Mouse (Mus musculus) midbrain, embryonic 14.5 days (tissue): ENCODE measurements at regions not wholly inside any gene's neighbourhood (a gene's known extent, or its start where the extent isn't known, plus 50 kb on each side); places are given as distances from the start of the nearest gene placed in this dataset.

Experiments used
- ATAC-seq: fragments of 200-750 bp; cut with Nextera tagmentation; 2 replicates; pipeline ENCODE4 v1.8.0; 2017; ENCODE audit warnings: moderate number of reproducible peaks, moderate library complexity; ENCODE audit not compliant: low FRiP score, low TSS enrichment
- DNase-seq: peaks from one replicate; pipeline ENCODE4 v3.0.0-alpha.2; 2015
- H3K27ac ChIP-seq: fragments of 300-500 bp; sonication (generic); replicated peaks from 2 replicates; pipeline ENCODE4 v1.5.1; 2014; ENCODE audit warnings: mild to moderate bottlenecking, low read depth, low read length, moderate library complexity
- H3K27me3 ChIP-seq: fragments of 300-500 bp; sonication (generic); 2 replicates; pipeline ENCODE4 v1.6.1; 2014; ENCODE audit warnings: low read length, control low read depth, mixed read lengths; ENCODE audit not compliant: control insufficient read depth, insufficient read depth
- H3K36me3 ChIP-seq: fragments of 300-500 bp; sonication (generic); 2 replicates; pipeline ENCODE4 v1.6.1; 2014; ENCODE audit warnings: low read length, control low read depth; ENCODE audit not compliant: control insufficient read depth, insufficient read depth
- H3K4me1 ChIP-seq: fragments of 300-500 bp; sonication (generic); 2 replicates; pipeline ENCODE4 v1.6.1; 2014; ENCODE audit warnings: mild to moderate bottlenecking, antibody characterized with exemption, low read length, control low read depth; ENCODE audit not compliant: control insufficient read depth, insufficient read depth
- H3K4me2 ChIP-seq: fragments of 300-500 bp; sonication (generic); 2 replicates; pipeline ENCODE4 v1.6.1; 2014; ENCODE audit warnings: mild to moderate bottlenecking, low read length, moderate library complexity
- H3K4me3 ChIP-seq: fragments of 300-500 bp; sonication (generic); replicated peaks from 2 replicates; pipeline ENCODE4 v1.5.1; 2014; ENCODE audit warnings: low read depth, low read length
- H3K9ac ChIP-seq: fragments of 300-500 bp; sonication (generic); replicated peaks from 2 replicates; pipeline ENCODE4 v1.6.1; 2014; ENCODE audit warnings: mild to moderate bottlenecking, low read length, moderate library complexity
- H3K9me3 ChIP-seq: fragments of 300-500 bp; sonication (generic); 2 replicates; pipeline ENCODE4 v1.6.1; 2016; ENCODE audit warnings: low read length, control low read depth, mixed read lengths; ENCODE audit not compliant: control insufficient read depth
- WGBS: fragments of 180-500 bp; shearing (Covaris S2); extraction: QIAGEN DNeasy Blood & Tissue Kit; methylation state at CpG from one replicate; pipeline ENCODE4 v1.1.7; 2014; 5-methylcytosine and 5-hydroxymethylcytosine counted together

- Histone ChIP-seq H3K9ac (no peak overlapping the region), H3K9me3 (no peaks in the 10 kb centered on the region), H3K36me3 (no peaks in the 10 kb centered on the region), H3K4me1 (no peaks in the 10 kb centered on the region), H3K27ac (no peak overlapping the region), H3K4me3 (no peak overlapping the region), H3K27me3 (no peaks in the 10 kb centered on the region), H3K4me2 (no peak overlapping the region)
- ATAC-seq = no peak
- no peak for DNase-seq
- 87% methylated on average over 2 of the region's 2 CpGs for WGBS
Observed at GRCm38 (mm10) chr13:82317203-82317580, 534.3 kb downstream of the Cetn3 start.

DNA sequence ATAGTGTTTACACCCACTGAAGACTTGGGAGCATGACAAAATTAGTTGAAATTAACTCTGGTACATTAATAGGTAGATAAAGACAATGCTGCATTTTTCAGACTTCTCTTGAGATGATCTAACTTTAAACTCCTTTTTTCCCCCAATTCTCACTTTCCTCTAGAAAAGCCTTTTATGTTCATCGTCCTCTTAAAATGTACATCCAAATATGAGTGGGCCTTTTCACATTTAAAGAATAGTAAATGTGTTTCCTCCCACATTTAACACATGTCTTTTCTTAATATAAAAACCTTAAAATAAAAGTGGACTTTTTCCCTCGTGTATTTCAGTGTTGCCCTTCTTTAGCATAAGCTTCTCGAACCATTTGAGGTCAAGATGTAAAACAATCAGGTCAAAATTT, 535.5 kb downstream of the Cetn3 start:
- ATAC-seq (no peak), DNase-seq (no peak)
- Histone ChIP-seq H3K27me3 (no peaks in the 10 kb centered on the region), H3K36me3 (no peaks in the 10 kb centered on the region), H3K4me3 (no peak overlapping the region), H3K27ac (no peak overlapping the region), H3K4me1 (no peaks in the 10 kb centered on the region), H3K9me3 (no peaks in the 10 kb centered on the region), H3K9ac (no peak overlapping the region), H3K4me2 (no peak overlapping the region)
- WGBS = 87% methylated on average over 3 of the region's 3 CpGs

DNA sequence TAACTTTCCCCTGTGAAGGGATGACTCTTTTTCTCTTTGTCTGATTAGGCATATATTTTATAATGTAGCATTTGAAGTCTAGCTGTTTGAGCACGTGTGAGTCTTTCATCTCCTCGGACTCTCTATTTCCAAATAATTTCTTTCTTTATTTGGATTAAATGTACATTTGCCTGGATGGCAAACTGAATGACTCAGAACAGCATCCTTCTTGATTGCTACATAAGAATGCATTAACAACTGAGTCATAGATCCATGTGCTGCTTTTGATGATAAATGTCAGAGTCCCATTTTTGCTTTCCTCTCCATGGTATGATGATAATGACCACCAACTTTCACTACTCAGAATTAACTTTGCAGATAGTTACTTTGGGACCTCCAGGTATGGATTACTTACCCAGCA, 571.5 kb downstream of the Cetn3 start:
- WGBS = 93% methylated on average over 2 of the region's 2 CpGs
- H3K9ac ChIP-seq = no peak overlapping the region
- H3K27ac ChIP-seq = no peak overlapping the region
- H3K27me3 ChIP-seq = no peaks in the 10 kb centered on the region
- DNase-seq (no peak), ATAC-seq (no peak)
- no peak overlapping the region for H3K4me2 ChIP-seq
- no peak overlapping the region for H3K4me3 ChIP-seq
- no peaks in the 10 kb centered on the region for H3K36me3 ChIP-seq
- no peaks in the 10 kb centered on the region for H3K4me1 ChIP-seq
- H3K9me3 ChIP-seq = no peaks in the 10 kb centered on the region

- Histone ChIP-seq H3K4me2 (no peak overlapping the region), H3K4me3 (no peak overlapping the region), H3K27me3 (no peaks in the 10 kb centered on the region), H3K36me3 (no peaks in the 10 kb centered on the region), H3K27ac (no peak overlapping the region), H3K4me1 (no peaks in the 10 kb centered on the region), H3K9ac (no peak overlapping the region), H3K9me3 (no peaks in the 10 kb centered on the region)
- ATAC-seq (no peak), DNase-seq (no peak)
Observed at GRCm38 (mm10) chr13:82355296-82355695, 572.4 kb downstream of the Cetn3 start.

DNA sequence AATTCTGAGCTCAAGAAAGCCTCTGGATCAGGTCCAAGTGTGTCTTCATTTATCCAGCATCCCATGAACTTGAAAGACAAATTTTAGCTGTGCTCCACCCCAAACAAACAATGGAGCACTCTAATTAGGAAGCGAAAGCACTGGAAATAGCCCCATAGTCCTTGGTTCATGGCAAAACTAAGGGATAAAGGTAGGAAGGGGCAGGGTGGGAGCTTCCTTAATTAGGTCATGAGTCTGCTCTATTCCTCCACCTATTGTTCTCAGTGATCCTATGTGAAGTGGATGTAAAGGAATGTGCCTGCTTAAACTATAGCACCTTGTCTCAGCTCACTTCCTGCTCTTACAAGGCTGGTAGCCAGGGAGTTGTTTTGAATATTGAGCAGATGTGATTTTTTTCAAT, 576.6 kb downstream of the Cetn3 start:
- no peaks in the 10 kb centered on the region for H3K4me1 ChIP-seq
- no peak overlapping the region for H3K9ac ChIP-seq
- H3K4me2 ChIP-seq = no peak overlapping the region
- no peaks in the 10 kb centered on the region for H3K9me3 ChIP-seq
- no peak for ATAC-seq
- no peaks in the 10 kb centered on the region for H3K27me3 ChIP-seq
- H3K4me3 ChIP-seq = no peak overlapping the region
- 86% methylated on average over 1 of the region's 1 CpGs for WGBS
- H3K27ac ChIP-seq = no peak overlapping the region
- no peak for DNase-seq
- no peaks in the 10 kb centered on the region for H3K36me3 ChIP-seq

GRCm38 (mm10) chr13:82360711-82361110, 577.8 kb downstream of the Cetn3 start:
- no peaks in the 10 kb centered on the region for H3K27me3 ChIP-seq
- no peaks in the 10 kb centered on the region for H3K4me1 ChIP-seq
- no peaks in the 10 kb centered on the region for H3K36me3 ChIP-seq
- H3K4me3 ChIP-seq = no peak overlapping the region
- H3K4me2 ChIP-seq = no peak overlapping the region
- H3K9me3 ChIP-seq = no peaks in the 10 kb centered on the region
- no peak for DNase-seq
- no peak overlapping the region for H3K27ac ChIP-seq
- 41% methylated on average over 1 of the region's 1 CpGs for WGBS
- no peak for ATAC-seq
- no peak overlapping the region for H3K9ac ChIP-seq

- Histone ChIP-seq H3K4me1 (no peaks in the 10 kb centered on the region), H3K9ac (no peak overlapping the region), H3K9me3 (no peaks in the 10 kb centered on the region), H3K36me3 (no peaks in the 10 kb centered on the region), H3K27me3 (no peaks in the 10 kb centered on the region), H3K27ac (no peak overlapping the region), H3K4me2 (no peak overlapping the region), H3K4me3 (no peak overlapping the region)
- 93% methylated on average over 4 of the region's 4 CpGs for whole genome bisulfite sequencing
- DNase-seq (no peak), ATAC-seq (no peak)
Observed at GRCm38 (mm10) chr13:82361379-82361778, 578.5 kb downstream of the Cetn3 start.

DNA sequence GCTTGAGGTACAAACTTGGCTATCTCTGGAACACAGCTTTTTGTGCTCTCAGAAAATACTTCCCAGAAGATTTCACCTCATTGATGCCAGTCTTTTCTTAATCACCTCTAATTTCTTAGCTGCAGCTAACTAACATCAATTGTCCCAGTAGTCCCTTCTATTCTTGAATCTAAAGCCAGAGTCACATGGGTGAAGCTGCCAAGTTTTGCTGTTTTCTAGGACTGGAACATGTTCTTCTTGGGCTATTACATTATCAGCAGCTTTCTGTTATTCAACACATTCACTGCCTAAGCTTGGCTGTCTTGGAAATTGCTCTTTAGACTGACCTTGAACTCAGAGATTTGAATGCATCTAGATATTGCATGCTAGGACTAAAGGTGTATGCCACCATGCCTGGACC, 583.9 kb downstream of the Cetn3 start:
- no peaks in the 10 kb centered on the region for H3K9me3 ChIP-seq
- ATAC-seq (no peak), DNase-seq (no peak)
- no peak overlapping the region for H3K27ac ChIP-seq
- no peaks in the 10 kb centered on the region for H3K4me1 ChIP-seq
- no peak overlapping the region for H3K9ac ChIP-seq
- H3K4me2 ChIP-seq = no peak overlapping the region
- no peak overlapping the region for H3K4me3 ChIP-seq
- H3K36me3 ChIP-seq = no peaks in the 10 kb centered on the region
- H3K27me3 ChIP-seq = no peaks in the 10 kb centered on the region

GRCm38 (mm10) chr13:82371579-82371978, 588.7 kb downstream of the Cetn3 start:
- H3K4me1 ChIP-seq = no peaks in the 10 kb centered on the region
- ATAC-seq (no peak), DNase-seq (no peak)
- no peak overlapping the region for H3K4me3 ChIP-seq
- H3K9ac ChIP-seq = no peak overlapping the region
- H3K27ac ChIP-seq = no peak overlapping the region
- no peaks in the 10 kb centered on the region for H3K27me3 ChIP-seq
- no peak overlapping the region for H3K4me2 ChIP-seq
- no peaks in the 10 kb centered on the region for H3K36me3 ChIP-seq
- 93% methylated on average over 2 of the region's 2 CpGs for WGBS
- H3K9me3 ChIP-seq = no peaks in the 10 kb centered on the region
